Mouse (Mus musculus): ENCODE measurements around the gene Hnf4a. TPM values are rescaled to one million over a fixed set of nuclear protein-coding genes. Genes with fewer than 3 reads are reported as not detected.
"Not testable (repeated sequence)": the region's sequence is repeated elsewhere in the genome, so short reads cannot be mapped to it uniquely, and the experiment has no call there.

Gene Hnf4a
- polyA plus RNA-seq, 1 experiment from 2014 or later, result not detected

- no peak overlapping the region for H3K9ac ChIP-seq
- H3K4me1 ChIP-seq, result no peaks in the 10 kb centered on the region
- H3K27me3 ChIP-seq, result no peaks in the 10 kb centered on the region
- H3K4me3 ChIP-seq, result no peak overlapping the region
- no peak overlapping the region for H3K4me2 ChIP-seq
- no peak overlapping the region for H3K27ac ChIP-seq
- ATAC-seq (ENCODE audit: insufficient number of reproducible peaks, insufficient read depth, low FRiP score, low TSS enrichment, low read depth), result no peak
- H3K36me3 ChIP-seq, result peaks cover 95% of the 10 kb centered on the region
- no peaks in the 10 kb centered on the region for H3K9me3 ChIP-seq
- WGBS, result 89% methylated on average over 4 of the region's 4 CpGs
Observed at GRCm38 (mm10) chr2:163615906-163616651, 109.5 kb downstream of the Hnf4a start.

DNA sequence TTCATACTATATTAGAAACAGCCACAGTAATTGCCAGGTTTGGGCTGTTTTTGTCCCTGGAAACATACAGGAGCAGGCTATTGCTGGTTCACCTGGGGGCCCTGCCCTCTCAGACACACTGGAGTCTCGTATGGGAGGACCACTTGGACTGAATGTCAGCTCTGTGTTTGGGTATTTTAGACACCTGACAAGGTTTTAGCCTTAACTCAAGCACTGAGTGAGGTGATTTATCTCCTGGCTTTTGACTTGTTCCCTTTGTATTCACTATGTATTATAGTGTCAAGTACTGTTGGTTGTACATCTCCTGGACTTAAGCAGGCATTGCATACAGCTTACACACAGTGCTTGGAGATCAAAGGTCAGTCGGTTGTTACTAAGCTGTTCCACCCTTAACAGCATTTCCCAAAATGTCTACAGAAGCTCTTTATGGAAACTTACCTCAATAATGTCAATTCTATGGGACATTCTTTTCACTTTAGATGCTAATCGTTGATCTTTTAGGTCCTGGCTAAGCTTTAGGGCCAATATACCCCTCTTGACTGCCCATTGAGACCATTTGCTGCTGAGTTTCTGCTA is 110.1 kb downstream of the Hnf4a start:
- no peak for ATAC-seq (ENCODE audit: insufficient number of reproducible peaks, insufficient read depth, low FRiP score, low TSS enrichment, low read depth)
- Histone ChIP-seq H3K36me3 (peaks cover 93% of the 10 kb centered on the region), H3K4me1 (no peaks in the 10 kb centered on the region), H3K9ac (no peak overlapping the region), H3K9me3 (no peaks in the 10 kb centered on the region), H3K4me2 (no peak overlapping the region), H3K27ac (no peak overlapping the region), H3K4me3 (no peak overlapping the region), H3K27me3 (no peaks in the 10 kb centered on the region)
- WGBS, result 81% methylated on average over 3 of the region's 3 CpGs

- Histone ChIP-seq H3K27ac (no peak overlapping the region), H3K9ac (no peak overlapping the region), H3K27me3 (no peaks in the 10 kb centered on the region), H3K4me1 (no peaks in the 10 kb centered on the region), H3K4me2 (no peak overlapping the region), H3K9me3 (no peaks in the 10 kb centered on the region), H3K4me3 (no peak overlapping the region), H3K36me3 (peaks cover 93% of the 10 kb centered on the region)
- ATAC-seq (ENCODE audit: insufficient number of reproducible peaks, insufficient read depth, low FRiP score, low TSS enrichment, low read depth), result no peak
- 84% methylated on average over 3 of the region's 3 CpGs for WGBS
Observed at GRCm38 (mm10) chr2:163617232-163617863, 110.7 kb downstream of the Hnf4a start.

DNA sequence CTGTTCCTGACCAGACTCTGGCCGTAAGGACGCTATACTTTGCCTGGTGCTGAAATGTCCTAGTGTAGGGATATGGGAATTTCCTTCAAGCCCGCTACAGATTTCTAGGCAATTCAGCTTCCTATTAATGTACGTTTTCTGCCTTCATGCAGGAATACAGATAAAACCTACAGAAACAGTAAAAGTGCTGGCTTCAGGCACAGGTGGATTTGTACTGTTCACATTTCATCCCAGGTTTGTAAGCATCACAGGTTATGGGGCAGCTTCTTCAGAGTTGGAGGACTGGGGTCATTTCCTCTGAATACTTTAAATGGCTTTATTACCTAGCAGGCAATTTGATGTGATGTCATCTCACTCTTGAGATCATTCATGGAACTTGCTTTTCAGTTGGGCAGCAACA is 111.3 kb downstream of the Hnf4a start:
- Histone ChIP-seq H3K4me1 (no peaks in the 10 kb centered on the region), H3K9ac (no peak overlapping the region), H3K4me2 (no peak overlapping the region), H3K27ac (no peak overlapping the region), H3K27me3 (no peaks in the 10 kb centered on the region), H3K4me3 (no peak overlapping the region), H3K9me3 (no peaks in the 10 kb centered on the region), H3K36me3 (peaks cover 96% of the 10 kb centered on the region)
- ATAC-seq (ENCODE audit: insufficient number of reproducible peaks, insufficient read depth, low FRiP score, low TSS enrichment, low read depth), result no peak
- WGBS, result 89% methylated on average over 4 of the region's 4 CpGs

- no peaks in the 10 kb centered on the region for H3K4me1 ChIP-seq
- ATAC-seq (ENCODE audit: insufficient number of reproducible peaks, insufficient read depth, low FRiP score, low TSS enrichment, low read depth), result no peak
- peaks cover 90% of the 10 kb centered on the region for H3K36me3 ChIP-seq
- no peak overlapping the region for H3K9ac ChIP-seq
- no peak overlapping the region for H3K4me3 ChIP-seq
- no peaks in the 10 kb centered on the region for H3K27me3 ChIP-seq
- H3K27ac ChIP-seq, result no peak overlapping the region
- H3K4me2 ChIP-seq, result no peak overlapping the region
- 77% methylated on average over 8 of the region's 8 CpGs for WGBS
- H3K9me3 ChIP-seq, result no peaks in the 10 kb centered on the region
Observed at GRCm38 (mm10) chr2:163620451-163620850, 113.8 kb downstream of the Hnf4a start.

DNA sequence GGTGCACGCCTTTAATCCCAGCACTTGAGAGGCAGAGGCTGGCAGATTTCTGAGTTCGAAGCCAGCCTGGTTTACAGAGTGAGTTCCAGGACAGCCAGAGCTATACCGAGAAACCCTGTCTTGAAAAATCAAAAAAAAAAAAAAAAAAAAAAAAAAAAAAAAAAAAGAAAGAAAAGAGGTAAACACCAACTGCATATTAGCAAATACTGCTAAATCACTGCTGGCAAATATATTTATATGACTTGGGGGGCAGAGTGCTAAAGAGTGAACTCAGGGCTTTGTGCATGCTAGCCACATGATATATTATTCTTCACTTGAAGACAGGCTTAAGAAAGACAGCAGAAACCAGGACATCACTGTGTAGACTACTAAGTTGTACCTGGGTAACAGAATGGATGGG is 114.8 kb downstream of the Hnf4a start:
- peaks cover 90% of the 10 kb centered on the region for H3K36me3 ChIP-seq

More for the DNA sequence above, 114.8 kb downstream of the Hnf4a start:
- ATAC-seq (ENCODE audit: insufficient number of reproducible peaks, insufficient read depth, low FRiP score, low TSS enrichment, low read depth); H3K4me3 ChIP-seq; H3K9ac ChIP-seq; H3K4me1 ChIP-seq; H3K4me2 ChIP-seq; H3K27me3 ChIP-seq; H3K27ac ChIP-seq; H3K9me3 ChIP-seq: not testable (repeated sequence)
- WGBS, result 94% methylated on average over 3 of the region's 3 CpGs

Other genes with a start within 250 kb of the Hnf4a start
- gene Jph2, start 108.8 kb upstream of the Hnf4a start, polyA plus RNA-seq (2015; fragmentation: Nextera tagmentation; extraction: Ambion mirVana), result 0.45 and 0.72 TPM in 2 replicates
- gene Oser1, start 82.1 kb upstream of the Hnf4a start, polyA plus RNA-seq (2015; fragmentation: Nextera tagmentation; extraction: Ambion mirVana), result 92.1 and 99.5 TPM in 2 replicates
- gene Gdap1l1, start 68.3 kb upstream of the Hnf4a start, polyA plus RNA-seq (2015; fragmentation: Nextera tagmentation; extraction: Ambion mirVana), result 1.9 and 2.8 TPM in 2 replicates
- 9.7 and 10.0 TPM in 2 replicates for gene Fitm2, start 34.2 kb upstream of the Hnf4a start, polyA plus RNA-seq (2015; fragmentation: Nextera tagmentation; extraction: Ambion mirVana)
- gene R3hdml, start 14.5 kb upstream of the Hnf4a start, polyA plus RNA-seq (2015; fragmentation: Nextera tagmentation; extraction: Ambion mirVana), result not detected in 2 replicates
- gene Ttpal, start 95.5 kb downstream of the Hnf4a start, polyA plus RNA-seq (2015; fragmentation: Nextera tagmentation; extraction: Ambion mirVana), result 41.4 and 42.3 TPM in 2 replicates
- gene Serinc3, start 138.3 kb downstream of the Hnf4a start, polyA plus RNA-seq (2015; fragmentation: Nextera tagmentation; extraction: Ambion mirVana), result 26.4 and 35.6 TPM in 2 replicates
- 105 and 113 TPM in 2 replicates for gene Pkig, start 151.6 kb downstream of the Hnf4a start, polyA plus RNA-seq (2015; fragmentation: Nextera tagmentation; extraction: Ambion mirVana)
- 8.5 and 11.1 TPM in 2 replicates for gene Ada, start 243.4 kb downstream of the Hnf4a start, polyA plus RNA-seq (2015; fragmentation: Nextera tagmentation; extraction: Ambion mirVana)